Mouse (Mus musculus) macrophage (primary cell): Measurements from ENCODE around the gene Zdhhc3. TPM values are rescaled to one million over a fixed set of nuclear protein-coding genes. Genes with fewer than 3 reads are reported as not detected.

Experiments
- polyA plus RNA-seq: library from polyadenylated mRNA; stranded (reverse); fragments of 250-400 nt; gene quantifications from 3 replicates; pipeline ENCODE4 v1.2.4, GENCODE M21; 2018; ENCODE audit warnings: inconsistent platforms

The Zdhhc3 gene
- polyA plus RNA-seq, 1 experiment from 2014 or later, result 37.6 TPM

Other genes starting within 250 kb of the Zdhhc3 start
- 25.1 to 44.1 TPM (median 37.2 TPM) in 3 replicates for gene Zfp445, start 247.2 kb downstream of the Zdhhc3 start, polyA plus RNA-seq
- 0.59 to 0.82 TPM (median 0.68 TPM) in 3 replicates for gene Zkscan7, start 227.5 kb downstream of the Zdhhc3 start, polyA plus RNA-seq
- 0.87 to 1.9 TPM (median 1.1 TPM) in 3 replicates for gene Zfp105, start 190.1 kb downstream of the Zdhhc3 start, polyA plus RNA-seq
- gene 1110059G10Rik, start 162.2 kb downstream of the Zdhhc3 start, polyA plus RNA-seq, result 20.6 to 40.0 TPM (median 30.1 TPM) in 3 replicates
- gene Kif15, start 162.2 kb downstream of the Zdhhc3 start, polyA plus RNA-seq, result 1.4 to 6.7 TPM (median 5.5 TPM) in 3 replicates
- gene Tmem42, start 91.9 kb downstream of the Zdhhc3 start, polyA plus RNA-seq, result 2.9 to 8.6 TPM (median 3.4 TPM) in 3 replicates
- not detected in 3 replicates for gene Tgm4, start 78.5 kb downstream of the Zdhhc3 start, polyA plus RNA-seq
- gene Exosc7, start within 50 bp of the Zdhhc3 start, polyA plus RNA-seq, result 11.6 to 28.4 TPM (median 12.5 TPM) in 3 replicates
- not detected in 3 replicates for gene Clec3b, start 37.7 kb upstream of the Zdhhc3 start, polyA plus RNA-seq
- 0.06 TPM in 1 of 3 replicates, not detected in the others for gene Cdcp1, start 102.8 kb upstream of the Zdhhc3 start, polyA plus RNA-seq
- gene Tmem158, start 147.6 kb upstream of the Zdhhc3 start, polyA plus RNA-seq, result 0.50 to 2.5 TPM (median 1.4 TPM) in 3 replicates